Mouse (Mus musculus) thymus, adult 2 months (tissue): ENCODE measurements around the gene Slc12a5.

Experiments
- CTCF ChIP-seq: fragments of 200-500 bp; IDR thresholded peaks from 2 replicates; pipeline ENCODE4 v1.5.1; 2012; ENCODE audit warnings: mild to moderate bottlenecking, control low read depth, low read length, moderate library complexity, borderline replicate concordance; ENCODE audit not compliant: control insufficient read depth, poor library complexity, insufficient read depth; ENCODE audit errors: extremely low read depth
- POLR2A ChIP-seq: fragments of 200-500 bp; IDR thresholded peaks from 2 replicates; pipeline ENCODE4 v1.6.1; 2012; ENCODE audit warnings: mild to moderate bottlenecking, low read length, control low read depth, moderate library complexity; ENCODE audit not compliant: control insufficient read depth, poor library complexity, insufficient read depth; ENCODE audit errors: extremely low read depth

GRCm38 (mm10) chr2:164951745-164952144 lies 8.9 kb upstream of the Slc12a5 start:
- TF ChIP-seq CTCF (no peak), POLR2A (no peak)
